Mouse (Mus musculus) heart, embryonic 13.5 days (tissue): ENCODE results near the gene Dpagt1. TPM values are rescaled to one million over a fixed set of nuclear protein-coding genes. Genes with fewer than 3 reads are reported as not detected.
A peak's percentile ranks its signal among the peaks of the same experiment; 100 is the strongest.
"Not testable (repeated sequence)": the region's sequence is repeated elsewhere in the genome, so short reads cannot be mapped to it uniquely, and the experiment has no call there.

ENCODE experiments used
- ATAC-seq: fragments of 200-750 bp; cut with Nextera tagmentation; 2 replicates; pipeline ENCODE4 v1.8.0; 2017; ENCODE audit warnings: moderate TSS enrichment; ENCODE audit not compliant: insufficient number of reproducible peaks, low FRiP score, low TSS enrichment; ENCODE audit errors: extremely low read depth
- H3K27ac ChIP-seq: fragments of 300-500 bp; sonication (generic); replicated peaks from 2 replicates; pipeline ENCODE4 v1.5.1; 2015; ENCODE audit warnings: moderate library complexity, mild to moderate bottlenecking, inconsistent platforms
- H3K27me3 ChIP-seq: fragments of 300-500 bp; sonication (generic); replicated peaks from 2 replicates; pipeline ENCODE4 v1.6.1; 2015; ENCODE audit warnings: mild to moderate bottlenecking, inconsistent platforms
- H3K36me3 ChIP-seq: fragments of 300-500 bp; sonication (generic); 2 replicates; pipeline ENCODE4 v1.6.1; 2015; ENCODE audit warnings: mild to moderate bottlenecking, inconsistent platforms
- H3K4me1 ChIP-seq: fragments of 300-500 bp; sonication (generic); 2 replicates; pipeline ENCODE4 v1.6.1; 2015; ENCODE audit warnings: inconsistent platforms
- H3K4me2 ChIP-seq: fragments of 300-500 bp; sonication (generic); 2 replicates; pipeline ENCODE4 v1.6.1; 2015; ENCODE audit warnings: inconsistent platforms, mild to moderate bottlenecking, moderate library complexity
- H3K4me3 ChIP-seq: fragments of 300-500 bp; sonication (generic); 2 replicates; pipeline ENCODE4 v1.5.1; 2015; ENCODE audit warnings: moderate library complexity, mild to moderate bottlenecking, inconsistent platforms
- H3K9ac ChIP-seq: fragments of 300-500 bp; sonication (generic); 2 replicates; pipeline ENCODE4 v1.6.1; 2015; ENCODE audit warnings: inconsistent platforms, mild to moderate bottlenecking, moderate library complexity
- H3K9me3 ChIP-seq: fragments of 300-500 bp; sonication (generic); 2 replicates; pipeline ENCODE4 v1.6.1; 2016; ENCODE audit warnings: inconsistent platforms
- WGBS: fragments of 180-500 bp; shearing (Covaris S2); methylation state at CpG from one replicate; pipeline ENCODE4 v1.1.7; 2015; ENCODE audit warnings: mixed read lengths; 5-methylcytosine and 5-hydroxymethylcytosine counted together
- polyA plus RNA-seq: library from polyadenylated mRNA; unstranded; fragments of >200 nt; fragmentation: Nextera tagmentation; extraction: Ambion mirVana; gene quantifications from 2 replicates; pipeline ENCODE4 v1.2.1, GENCODE M21; 2015

Dpagt1 gene
- polyA plus RNA-seq, 1 experiment from 2014 or later = 34.4 TPM

- Histone ChIP-seq H3K9me3 (no peaks in the 10 kb centered on the region), H3K4me1 (peaks cover 7% of the 10 kb centered on the region), H3K36me3 (peaks cover 34% of the 10 kb centered on the region), H3K4me3 (peak within 1 kb of the TSS; percentile 97), H3K9ac (peak within 1 kb of the TSS; percentile 94), H3K27ac (peak within 1 kb of the TSS; percentile 84), H3K27me3 (no peaks in the 10 kb centered on the region), H3K4me2 (peak within 1 kb of the TSS; percentile 76)
- peak; percentile 84 for ATAC-seq
- under 1% methylated on average over 44 of the region's 44 CpGs for WGBS
Observed at GRCm38 (mm10) chr9:44361190-44361917, 35.5 kb downstream of the Dpagt1 start, which contains the start of gene Vps11. Gene Vps11, minus strand, starts transcription at chr9:44361670.

- peaks cover 28% of the 10 kb centered on the region for H3K36me3 ChIP-seq
- H3K27ac ChIP-seq = peak overlapping the region; percentile 84
- peak overlapping the region; percentile 97 for H3K4me3 ChIP-seq
- peak overlapping the region; percentile 76 for H3K4me2 ChIP-seq
- H3K9me3 ChIP-seq, H3K27me3 ChIP-seq, H3K4me1 ChIP-seq, ATAC-seq: not testable (repeated sequence)
- H3K9ac ChIP-seq = peak overlapping the region; percentile 94
- 37% methylated on average over 4 of the region's 4 CpGs for WGBS
Observed at GRCm38 (mm10) chr9:44361931-44362330, 36.1 kb downstream of the Dpagt1 start.

- Histone ChIP-seq H3K4me1 (peaks cover 7% of the 10 kb centered on the region), H3K9ac (no peak overlapping the region), H3K4me2 (no peak overlapping the region), H3K36me3 (peaks cover 5% of the 10 kb centered on the region), H3K4me3 (no peak overlapping the region), H3K27me3 (no peaks in the 10 kb centered on the region), H3K27ac (no peak overlapping the region), H3K9me3 (no peaks in the 10 kb centered on the region)
- 60% methylated on average over 3 of the region's 3 CpGs for WGBS
- no peak for ATAC-seq
Observed at GRCm38 (mm10) chr9:44364480-44364879, 38.7 kb downstream of the Dpagt1 start.

- Histone ChIP-seq H3K36me3 (no peaks in the 10 kb centered on the region), H3K27ac (no peak overlapping the region), H3K4me1 (peaks cover 7% of the 10 kb centered on the region), H3K9ac (no peak overlapping the region), H3K4me3 (no peak overlapping the region), H3K27me3 (no peaks in the 10 kb centered on the region), H3K4me2 (no peak overlapping the region), H3K9me3 (no peaks in the 10 kb centered on the region)
- no peak for ATAC-seq
Observed at GRCm38 (mm10) chr9:44373386-44373785, 47.6 kb downstream of the Dpagt1 start.

- Histone ChIP-seq H3K27ac (no peak overlapping the region), H3K27me3 (no peaks in the 10 kb centered on the region), H3K36me3 (peaks cover 6% of the 10 kb centered on the region), H3K9me3 (no peaks in the 10 kb centered on the region), H3K4me1 (peaks cover 25% of the 10 kb centered on the region), H3K4me2 (no peak overlapping the region), H3K9ac (no peak overlapping the region), H3K4me3 (no peak overlapping the region)
- ATAC-seq = no peak
- 77% methylated on average over 6 of the region's 6 CpGs for whole genome bisulfite sequencing
Observed at GRCm38 (mm10) chr9:44376141-44376540, 50.3 kb downstream of the Dpagt1 start.

GRCm38 (mm10) chr9:44377335-44377734, 51.5 kb downstream of the Dpagt1 start:
- H3K9ac ChIP-seq, H3K4me2 ChIP-seq, H3K4me3 ChIP-seq, H3K9me3 ChIP-seq, ATAC-seq, H3K27ac ChIP-seq, H3K27me3 ChIP-seq: not testable (repeated sequence)
- H3K4me1 ChIP-seq = peaks cover 26% of the 10 kb centered on the region
- 81% methylated on average over 2 of the region's 2 CpGs for WGBS
- peaks cover 18% of the 10 kb centered on the region for H3K36me3 ChIP-seq

GRCm38 (mm10) chr9:44378153-44378730, 52.4 kb downstream of the Dpagt1 start:
- peaks cover 26% of the 10 kb centered on the region for H3K4me1 ChIP-seq
- peak overlapping the region; percentile 83 for H3K27ac ChIP-seq
- no peak for ATAC-seq
- H3K9ac ChIP-seq = peak overlapping the region; percentile 87
- no peaks in the 10 kb centered on the region for H3K27me3 ChIP-seq
- H3K36me3 ChIP-seq = peaks cover 27% of the 10 kb centered on the region
- peak overlapping the region; percentile 77 for H3K4me2 ChIP-seq
- H3K4me3 ChIP-seq = peak overlapping the region; percentile 68
- no peaks in the 10 kb centered on the region for H3K9me3 ChIP-seq
- 76% methylated on average over 5 of the region's 5 CpGs for whole genome bisulfite sequencing

- ATAC-seq = peak; percentile 98
- no peaks in the 10 kb centered on the region for H3K9me3 ChIP-seq
- under 1% methylated on average over 82 of the region's 83 CpGs for WGBS
Observed at GRCm38 (mm10) chr9:44379054-44379834, 53.4 kb downstream of the Dpagt1 start, which contains the start of gene Hyou1. Gene Hyou1, plus strand, starts transcription at chr9:44379490.

GRCm38 (mm10) chr9:44379862-44380261, 54.0 kb downstream of the Dpagt1 start:
- peaks cover 26% of the 10 kb centered on the region for H3K4me1 ChIP-seq
- no peak for ATAC-seq
- peak overlapping the region; percentile 88 for H3K9ac ChIP-seq
- peak overlapping the region; percentile 68 for H3K4me3 ChIP-seq
- WGBS = 4% methylated on average over 15 of the region's 15 CpGs
- H3K36me3 ChIP-seq = peaks cover 44% of the 10 kb centered on the region
- H3K4me2 ChIP-seq = peak overlapping the region; percentile 96
- H3K9me3 ChIP-seq = no peaks in the 10 kb centered on the region
- H3K27ac ChIP-seq = peak overlapping the region; percentile 80
- H3K27me3 ChIP-seq = no peaks in the 10 kb centered on the region

More at GRCm38 (mm10) chr9:44379054-44379834, 53.4 kb downstream of the Dpagt1 start, which contains the start of gene Hyou1:
- Histone ChIP-seq H3K36me3 (peaks cover 37% of the 10 kb centered on the region), H3K27ac (peak within 1 kb of the TSS; percentile 83), H3K9ac (peak within 1 kb of the TSS; percentile 88), H3K27me3 (no peaks in the 10 kb centered on the region), H3K4me1 (peaks cover 26% of the 10 kb centered on the region), H3K4me3 (peak within 1 kb of the TSS; percentile 68), H3K4me2 (peak within 1 kb of the TSS; percentile 96)
